Mouse (Mus musculus): Measurements from ENCODE around the gene Adgrb2.

Gene Adgrb2

GRCm38 (mm10) chr4:130033496-130033895 lies 48.8 kb downstream of the Adgrb2 start:
- no peak for DNase-seq (ENCODE audit: low read depth)

GRCm38 (mm10) chr4:130036112-130036511 lies 51.4 kb downstream of the Adgrb2 start:
- DNase-seq (ENCODE audit: low read depth) = no peak

- DNase-seq (ENCODE audit: low read depth) = no peak
Observed at GRCm38 (mm10) chr4:130036573-130037401, 52.1 kb downstream of the Adgrb2 start.

GRCm38 (mm10) chr4:130039351-130039750 lies 54.7 kb downstream of the Adgrb2 start:
- DNase-seq (ENCODE audit: low read depth) = no peak

GRCm38 (mm10) chr4:130041076-130041475 lies 56.4 kb downstream of the Adgrb2 start:
- DNase-seq (ENCODE audit: low read depth) = no peak

- no peak for DNase-seq (ENCODE audit: low read depth)
Observed at GRCm38 (mm10) chr4:130044211-130044610, 59.5 kb downstream of the Adgrb2 start.

- peak; percentile 50 for DNase-seq (ENCODE audit: low read depth)
Observed at GRCm38 (mm10) chr4:130045609-130046008, 60.9 kb downstream of the Adgrb2 start.

GRCm38 (mm10) chr4:130047331-130048202 lies 62.9 kb downstream of the Adgrb2 start, which contains the start of gene Col16a1:
Gene Col16a1 (plus strand): TSS chr4:130047840.
- no peak for DNase-seq (ENCODE audit: low read depth)

- DNase-seq (ENCODE audit: low read depth) = no peak
Observed at GRCm38 (mm10) chr4:130048203-130048479, 63.5 kb downstream of the Adgrb2 start.

GRCm38 (mm10) chr4:130050056-130050824 lies 65.6 kb downstream of the Adgrb2 start:
- no peak for DNase-seq (ENCODE audit: low read depth)

GRCm38 (mm10) chr4:130052283-130052682 lies 67.6 kb downstream of the Adgrb2 start:
- no peak for DNase-seq (ENCODE audit: low read depth)

- DNase-seq (ENCODE audit: low read depth) = no peak
Observed at GRCm38 (mm10) chr4:130053111-130053510, 68.4 kb downstream of the Adgrb2 start.

GRCm38 (mm10) chr4:130054727-130055126 lies 70.1 kb downstream of the Adgrb2 start:
- no peak for DNase-seq (ENCODE audit: low read depth)

- no peak for DNase-seq (ENCODE audit: low read depth)
Observed at GRCm38 (mm10) chr4:130055160-130056010, 70.7 kb downstream of the Adgrb2 start.

- DNase-seq (ENCODE audit: low read depth) = no peak
Observed at GRCm38 (mm10) chr4:130056011-130056322, 71.3 kb downstream of the Adgrb2 start.

- no peak for DNase-seq (ENCODE audit: low read depth)
Observed at GRCm38 (mm10) chr4:130056471-130056870, 71.8 kb downstream of the Adgrb2 start.

- DNase-seq (ENCODE audit: low read depth) = no peak
Observed at GRCm38 (mm10) chr4:130060937-130061336, 76.3 kb downstream of the Adgrb2 start.

GRCm38 (mm10) chr4:130063191-130063590 lies 78.5 kb downstream of the Adgrb2 start:
- DNase-seq (ENCODE audit: low read depth) = no peak

- peak; percentile 10 for DNase-seq (ENCODE audit: low read depth)
Observed at GRCm38 (mm10) chr4:130066816-130067215, 82.1 kb downstream of the Adgrb2 start.

- no peak for DNase-seq (ENCODE audit: low read depth)
Observed at GRCm38 (mm10) chr4:130070523-130070922, 85.9 kb downstream of the Adgrb2 start.

GRCm38 (mm10) chr4:130071758-130072157 lies 87.1 kb downstream of the Adgrb2 start:
- no peak for DNase-seq (ENCODE audit: low read depth)

Measured in c-Kit-positive CD71-negative TER-119-negative erythroid progenitor cells, embryonic 14.5 days (primary cell).